Mouse (Mus musculus) heart, embryonic 13.5 days (tissue): ENCODE data around the gene Rab30. TPM values are rescaled to one million over a fixed set of nuclear protein-coding genes. Genes with fewer than 3 reads are reported as not detected.

Source experiments
- ATAC-seq: fragments of 200-750 bp; cut with Nextera tagmentation; 2 replicates; pipeline ENCODE4 v1.8.0; 2017; ENCODE audit warnings: moderate TSS enrichment; ENCODE audit not compliant: insufficient number of reproducible peaks, low FRiP score, low TSS enrichment; ENCODE audit errors: extremely low read depth
- H3K27ac ChIP-seq: fragments of 300-500 bp; sonication (generic); replicated peaks from 2 replicates; pipeline ENCODE4 v1.5.1; 2015; ENCODE audit warnings: moderate library complexity, mild to moderate bottlenecking, inconsistent platforms
- H3K27me3 ChIP-seq: fragments of 300-500 bp; sonication (generic); replicated peaks from 2 replicates; pipeline ENCODE4 v1.6.1; 2015; ENCODE audit warnings: mild to moderate bottlenecking, inconsistent platforms
- H3K36me3 ChIP-seq: fragments of 300-500 bp; sonication (generic); 2 replicates; pipeline ENCODE4 v1.6.1; 2015; ENCODE audit warnings: mild to moderate bottlenecking, inconsistent platforms
- H3K4me1 ChIP-seq: fragments of 300-500 bp; sonication (generic); 2 replicates; pipeline ENCODE4 v1.6.1; 2015; ENCODE audit warnings: inconsistent platforms
- H3K4me2 ChIP-seq: fragments of 300-500 bp; sonication (generic); 2 replicates; pipeline ENCODE4 v1.6.1; 2015; ENCODE audit warnings: inconsistent platforms, mild to moderate bottlenecking, moderate library complexity
- H3K4me3 ChIP-seq: fragments of 300-500 bp; sonication (generic); 2 replicates; pipeline ENCODE4 v1.5.1; 2015; ENCODE audit warnings: moderate library complexity, mild to moderate bottlenecking, inconsistent platforms
- H3K9ac ChIP-seq: fragments of 300-500 bp; sonication (generic); 2 replicates; pipeline ENCODE4 v1.6.1; 2015; ENCODE audit warnings: inconsistent platforms, mild to moderate bottlenecking, moderate library complexity
- H3K9me3 ChIP-seq: fragments of 300-500 bp; sonication (generic); 2 replicates; pipeline ENCODE4 v1.6.1; 2016; ENCODE audit warnings: inconsistent platforms
- WGBS: fragments of 180-500 bp; shearing (Covaris S2); methylation state at CpG from one replicate; pipeline ENCODE4 v1.1.7; 2015; ENCODE audit warnings: mixed read lengths; 5-methylcytosine and 5-hydroxymethylcytosine counted together
- polyA plus RNA-seq: library from polyadenylated mRNA; unstranded; fragments of >200 nt; fragmentation: Nextera tagmentation; extraction: Ambion mirVana; gene quantifications from 2 replicates; pipeline ENCODE4 v1.2.1, GENCODE M21; 2015

Rab30 gene
- polyA plus RNA-seq, 1 experiment from 2014 or later = 5.6 TPM

DNA sequence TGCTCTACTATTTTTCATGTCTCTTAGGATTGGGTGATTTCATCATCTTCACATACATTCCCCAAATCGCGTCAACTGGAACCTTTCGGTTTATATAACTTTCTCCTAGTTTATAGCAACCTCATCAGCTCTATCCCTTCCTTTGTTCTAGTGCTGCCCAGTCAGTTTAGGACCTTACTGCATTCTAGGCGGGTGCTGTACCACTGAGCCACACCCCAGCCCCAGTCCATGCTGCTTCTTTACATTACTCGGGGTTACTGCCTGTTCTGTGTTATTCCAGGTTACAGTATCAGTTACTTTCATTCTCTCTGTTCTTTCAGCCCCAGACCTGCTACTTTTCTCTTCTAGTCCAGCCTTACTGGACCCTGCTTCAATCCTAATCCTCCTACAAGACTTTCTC is 145.8 kb downstream of the Rab30 start:
- H3K4me1 ChIP-seq = peaks cover 31% of the 10 kb centered on the region
- no peak overlapping the region for H3K4me2 ChIP-seq
- H3K27ac ChIP-seq = no peak overlapping the region
- H3K27me3 ChIP-seq = no peaks in the 10 kb centered on the region
- no peak overlapping the region for H3K9ac ChIP-seq
- 87% methylated on average over 5 of the region's 5 CpGs for WGBS
- no peak for ATAC-seq
- no peak overlapping the region for H3K4me3 ChIP-seq
- H3K9me3 ChIP-seq = no peaks in the 10 kb centered on the region
- peaks cover 3% of the 10 kb centered on the region; the same call in 1 of the 2 replicates for H3K36me3 ChIP-seq

- WGBS = 59% methylated on average over 1 of the region's 1 CpGs
- peaks cover 19% of the 10 kb centered on the region for H3K4me1 ChIP-seq
- peaks cover 7% of the 10 kb centered on the region; the same call in 1 of the 2 replicates for H3K36me3 ChIP-seq
- ATAC-seq = no peak
- no peaks in the 10 kb centered on the region for H3K9me3 ChIP-seq
- H3K4me3 ChIP-seq = no peak overlapping the region
- no peak overlapping the region for H3K9ac ChIP-seq
- 0 out of 2 replicates have a peak overlapping the region, but pooled peaks have one; percentile 20 for H3K27ac ChIP-seq
- H3K4me2 ChIP-seq = no peak overlapping the region
- no peaks in the 10 kb centered on the region for H3K27me3 ChIP-seq
These were observed 148.8 kb downstream of the Rab30 start for GRCm38 (mm10) chr7:92890211-92890610.

DNA sequence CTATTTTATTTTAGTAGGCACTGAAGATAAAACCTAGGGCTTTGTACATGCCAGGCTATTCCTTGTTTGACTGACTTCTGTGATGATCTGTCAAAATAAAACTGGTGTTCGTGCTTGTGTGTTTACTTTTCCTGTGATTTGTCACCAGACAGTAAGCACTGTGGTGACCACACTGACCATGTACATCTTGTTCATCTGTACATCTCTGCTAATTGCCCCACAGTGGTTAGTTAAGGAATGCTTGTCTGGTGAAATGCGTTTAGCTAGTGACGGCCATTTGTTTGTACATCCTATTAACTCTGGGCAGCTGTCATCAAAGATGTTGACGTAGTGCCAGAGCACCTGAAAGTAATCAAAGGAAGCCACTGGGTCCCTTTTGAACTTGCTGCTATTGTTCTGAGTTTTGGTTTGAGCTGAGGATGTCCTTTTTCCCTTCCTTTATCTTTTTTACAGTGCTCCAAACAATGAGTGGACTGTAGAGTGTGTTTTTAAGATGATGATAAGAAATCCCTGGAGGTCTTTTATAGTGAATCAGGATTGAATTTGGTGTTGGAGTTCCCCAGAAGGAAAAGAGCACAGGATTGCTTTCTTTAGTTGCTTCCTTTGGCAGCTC is 149.3 kb downstream of the Rab30 start:
- peaks cover 7% of the 10 kb centered on the region; the same call in 1 of the 2 replicates for H3K36me3 ChIP-seq
- WGBS = 48% methylated on average over 4 of the region's 4 CpGs
- no peak for ATAC-seq

GRCm38 (mm10) chr7:92893478-92893877 is 152.1 kb downstream of the Rab30 start:
- H3K4me2 ChIP-seq = no peak overlapping the region
- peaks cover 8% of the 10 kb centered on the region for H3K4me1 ChIP-seq
- H3K36me3 ChIP-seq = peaks cover 7% of the 10 kb centered on the region; the same call in 1 of the 2 replicates
- no peaks in the 10 kb centered on the region for H3K9me3 ChIP-seq
- H3K9ac ChIP-seq = no peak overlapping the region
- no peak overlapping the region for H3K27ac ChIP-seq
- no peak overlapping the region for H3K4me3 ChIP-seq
- H3K27me3 ChIP-seq = no peaks in the 10 kb centered on the region
- ATAC-seq = no peak
- 41% methylated on average over 3 of the region's 3 CpGs for WGBS

More for the DNA sequence above, 149.3 kb downstream of the Rab30 start:
- H3K9ac ChIP-seq = no peak overlapping the region
- H3K4me2 ChIP-seq = no peak overlapping the region
- no peaks in the 10 kb centered on the region for H3K27me3 ChIP-seq
- no peak overlapping the region for H3K4me3 ChIP-seq
- H3K9me3 ChIP-seq = no peaks in the 10 kb centered on the region
- H3K4me1 ChIP-seq = peaks cover 16% of the 10 kb centered on the region
- 0 out of 2 replicates have a peak overlapping the region, but pooled peaks have one; percentile 20 for H3K27ac ChIP-seq

Other genes with a start within 250 kb of the Rab30 start
- 49.4 and 52.5 TPM in 2 replicates for gene Ccdc90b, start 180.5 kb upstream of the Rab30 start, polyA plus RNA-seq
- gene Ankrd42, start 104.5 kb upstream of the Rab30 start, polyA plus RNA-seq = 3.8 and 4.1 TPM in 2 replicates
- 12.6 and 13.1 TPM in 2 replicates for gene Pcf11, start 71.7 kb upstream of the Rab30 start, polyA plus RNA-seq
- gene Ddias, start 132.6 kb downstream of the Rab30 start, polyA plus RNA-seq = 8.7 and 9.0 TPM in 2 replicates
- gene Prcp, start 132.9 kb downstream of the Rab30 start, polyA plus RNA-seq = 20.3 and 20.6 TPM in 2 replicates